Mouse (Mus musculus) liver, postnatal 0 days (tissue): Measurements from ENCODE around the gene Hoxc11.

Source experiments
- CTCF ChIP-seq: sonication (generic); IDR thresholded peaks from 2 replicates; pipeline ENCODE4 v1.5.1; 2016; ENCODE audit warnings: antibody characterized with exemption, low read depth
- EP300 ChIP-seq: IDR thresholded peaks from 2 replicates; pipeline ENCODE4 v1.6.1; 2016; ENCODE audit warnings: antibody characterized with exemption, low read depth, mild to moderate bottlenecking

DNA sequence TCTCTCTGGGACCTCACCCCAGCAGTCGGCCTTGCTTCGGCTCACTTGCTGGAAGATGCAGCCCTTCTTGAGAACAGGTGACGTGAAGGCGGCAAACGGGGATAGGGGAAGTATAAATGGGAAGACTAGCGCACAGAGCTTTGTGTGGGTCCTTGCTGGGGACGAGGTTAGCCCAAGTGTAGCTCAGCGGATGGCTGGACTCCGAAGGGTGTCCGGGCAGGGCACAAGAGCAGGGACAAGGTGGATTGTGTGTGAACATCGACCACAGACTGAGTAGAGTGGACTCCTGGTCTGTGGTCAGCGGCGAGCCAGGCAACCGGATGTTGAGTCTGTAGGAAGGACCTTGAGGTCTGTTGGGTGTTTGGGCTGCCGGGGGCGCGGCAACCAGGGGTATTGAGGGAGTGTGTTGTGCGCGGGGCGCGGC lies 21.5 kb downstream of the Hoxc11 start:
- no peak for TF ChIP-seq CTCF
- no peak for TF ChIP-seq EP300
